Mouse (Mus musculus) thymus, postnatal 10 days (tissue): ENCODE results near the gene Nhlh1.

Experiments
- DNase-seq, 2 experiments: peaks; one replicate each; pipeline ENCODE4 v3.0.0; 2021; ENCODE audit warnings: low spot score in 2 of 2

Nhlh1 gene

GRCm38 (mm10) chr1:172057491-172057921, at the start of gene Nhlh1:
Gene Nhlh1 (minus strand): TSS chr1:172057573.
- DNase-seq: no peak

- no peak for DNase-seq
Measured at GRCm38 (mm10) chr1:172105101-172105500, 47.7 kb upstream of the Nhlh1 start.

GRCm38 (mm10) chr1:172103619-172104018, 46.2 kb upstream of the Nhlh1 start:
- no peak for DNase-seq

DNA sequence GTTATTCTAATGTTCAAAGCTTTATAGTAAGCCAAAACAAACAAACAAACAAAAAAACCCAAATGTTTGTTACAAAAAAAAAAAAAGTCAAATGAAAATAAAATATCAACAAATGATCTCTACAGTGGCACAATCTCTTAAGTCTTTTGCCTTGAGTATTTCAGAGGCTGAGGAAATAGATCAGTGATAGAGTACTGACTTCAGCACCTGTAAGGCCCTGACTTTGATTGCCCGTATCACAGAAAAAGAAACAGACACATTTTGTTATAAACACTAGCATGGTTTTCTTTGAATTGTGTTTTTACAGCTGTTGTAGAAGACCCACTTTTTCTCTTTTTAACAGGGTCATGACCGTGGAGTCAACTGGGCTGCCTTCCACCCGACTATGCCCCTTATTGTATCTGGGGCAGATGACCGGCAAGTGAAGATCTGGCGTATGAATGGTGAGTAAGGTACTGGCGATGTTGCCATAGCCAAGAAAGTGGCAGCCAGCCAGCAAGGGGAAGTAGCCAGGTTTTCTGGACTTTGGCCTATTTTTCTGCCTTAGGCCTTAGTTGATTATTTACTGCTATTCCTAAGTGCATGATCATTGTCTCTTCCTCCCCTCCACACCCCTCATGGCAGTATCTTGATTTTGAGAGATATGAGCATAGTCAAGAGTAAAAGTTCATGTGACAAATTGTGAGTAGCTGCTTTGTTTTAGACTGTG, 42.1 kb upstream of the Nhlh1 start:
- DNase-seq: no peak

DNA sequence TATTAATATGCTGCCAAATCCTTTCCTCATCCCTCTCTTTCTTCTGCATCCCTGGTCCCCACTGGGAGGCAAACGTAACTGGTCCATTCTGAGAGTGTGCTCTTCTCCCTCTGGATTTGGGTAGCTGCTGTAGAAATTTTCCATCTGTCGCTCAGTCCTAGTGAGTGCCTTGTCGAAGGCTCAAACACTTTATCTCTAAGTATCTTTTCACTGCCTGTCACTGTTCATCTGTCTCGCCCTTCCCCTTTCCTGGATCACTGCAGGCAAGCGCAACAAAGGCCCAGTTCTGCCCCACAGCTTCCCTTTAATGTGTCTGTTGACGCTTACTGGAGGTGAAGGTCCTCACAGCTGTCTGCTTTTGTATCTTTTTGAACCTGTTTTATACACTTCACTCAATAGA, 37.8 kb upstream of the Nhlh1 start:
- no peak for DNase-seq

DNA sequence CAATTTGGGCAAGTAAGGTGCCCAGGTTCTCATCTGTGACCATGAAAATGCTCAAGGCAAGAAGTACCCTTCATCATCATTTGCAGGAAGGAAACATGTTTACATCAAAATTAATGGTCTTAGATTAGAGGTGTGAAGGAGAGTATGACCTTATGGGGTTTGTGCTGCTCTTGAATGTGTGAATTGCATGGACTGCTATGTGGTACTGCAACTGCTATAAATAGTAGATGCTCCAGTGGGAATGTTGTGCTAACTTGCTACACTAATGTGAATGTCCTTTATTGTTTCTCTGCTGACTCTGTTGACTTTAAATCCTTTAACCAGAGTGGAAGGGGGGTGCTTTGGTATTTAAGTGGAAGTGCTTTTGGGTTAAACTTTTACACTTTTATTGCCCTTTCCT, 36.9 kb upstream of the Nhlh1 start:
- DNase-seq: no peak

- DNase-seq: no peak
Measured at GRCm38 (mm10) chr1:172093522-172093921, 36.1 kb upstream of the Nhlh1 start.

- DNase-seq: no peak
Measured at GRCm38 (mm10) chr1:172082899-172083445, 25.6 kb upstream of the Nhlh1 start.

DNA sequence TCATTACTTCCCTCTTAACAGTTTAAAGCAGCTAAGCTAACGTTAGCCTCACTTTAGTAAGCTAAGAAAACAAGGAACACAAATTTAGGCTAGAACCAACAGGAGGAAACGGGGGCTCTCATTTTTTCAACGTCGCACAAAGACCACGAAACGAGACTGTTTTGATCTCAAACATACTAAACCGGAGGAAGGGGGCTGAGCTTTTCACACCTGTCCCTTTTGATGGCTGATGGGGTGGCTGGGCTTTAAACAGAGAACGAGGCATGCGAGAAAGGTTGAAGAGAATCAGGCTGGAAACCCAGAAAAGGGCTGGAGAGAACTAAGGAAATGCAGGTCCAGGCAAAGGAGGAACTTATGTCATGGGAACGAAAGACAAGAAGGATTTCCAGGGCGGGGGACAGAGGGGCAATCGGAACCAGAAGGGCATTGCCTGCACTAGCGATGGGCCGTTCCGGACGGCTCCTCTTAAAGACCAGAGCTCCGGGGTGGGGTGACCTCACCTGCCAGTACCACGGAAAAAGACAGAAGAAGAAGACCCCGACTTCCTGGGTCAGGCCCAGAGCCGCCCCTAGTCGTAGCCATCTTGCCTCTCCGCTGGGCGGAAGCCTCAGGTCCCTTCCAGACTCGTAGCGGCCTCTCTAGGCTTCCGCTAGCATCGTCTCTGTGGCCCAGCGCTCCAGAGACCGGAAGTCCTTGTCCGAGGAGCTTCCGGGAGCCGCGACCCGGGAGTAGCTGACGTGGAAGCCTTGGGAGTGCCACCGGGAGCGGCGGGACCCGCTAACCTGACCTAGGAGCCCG, 24.9 kb upstream of the Nhlh1 start, which contains the start of the genes Copa and Ncstn:
TSS of gene Copa (plus strand) at position 429 of the 798 bp plus-strand sequence.
TSS of gene Ncstn (minus strand) at position 695 of the 798 bp plus-strand sequence.
- DNase-seq: peak; percentile 81 to 86

- DNase-seq: no peak
Measured at GRCm38 (mm10) chr1:172077981-172078380, 20.6 kb upstream of the Nhlh1 start.

DNA sequence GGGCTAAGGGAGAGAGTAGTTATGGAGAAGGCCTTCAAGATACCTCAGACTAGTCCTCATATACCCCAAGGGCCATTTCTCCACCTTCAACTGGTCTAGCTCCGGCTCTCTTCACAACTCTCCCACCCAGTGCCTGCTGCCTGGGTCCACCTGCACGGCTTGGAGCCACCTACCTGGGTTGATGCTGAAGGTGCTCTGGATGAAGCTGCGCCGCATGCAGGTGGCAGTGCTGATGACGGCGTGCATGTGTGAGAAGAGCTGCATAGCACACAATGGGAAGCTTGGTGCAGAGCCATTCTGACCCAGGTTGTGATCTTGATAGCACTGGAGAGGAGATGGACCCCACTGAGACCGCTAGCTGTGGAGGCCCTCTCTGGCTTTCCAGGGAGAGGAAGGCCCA, 15.2 kb upstream of the Nhlh1 start:
- no peak for DNase-seq

DNA sequence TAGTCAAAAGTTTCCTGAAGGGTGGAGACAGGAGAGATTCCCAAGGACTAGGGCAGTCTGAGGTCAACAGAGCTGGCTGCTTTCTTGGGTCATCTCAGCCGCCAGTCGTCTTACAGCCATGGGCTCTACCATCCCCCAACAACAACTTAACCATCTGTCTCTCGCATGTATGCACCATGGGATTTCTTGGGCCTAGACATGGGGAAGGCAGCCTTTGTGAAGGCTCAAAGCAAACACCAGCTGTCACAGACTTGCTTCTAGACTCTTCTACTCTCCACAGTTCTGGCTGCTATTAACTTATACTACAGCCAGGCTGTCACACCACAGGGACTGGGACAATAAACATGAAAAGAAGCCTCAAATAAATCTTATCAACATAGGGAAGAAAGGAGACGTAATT, 14.2 kb upstream of the Nhlh1 start:
- DNase-seq: no peak

GRCm38 (mm10) chr1:172070227-172070626, 12.9 kb upstream of the Nhlh1 start:
- DNase-seq: no peak

DNA sequence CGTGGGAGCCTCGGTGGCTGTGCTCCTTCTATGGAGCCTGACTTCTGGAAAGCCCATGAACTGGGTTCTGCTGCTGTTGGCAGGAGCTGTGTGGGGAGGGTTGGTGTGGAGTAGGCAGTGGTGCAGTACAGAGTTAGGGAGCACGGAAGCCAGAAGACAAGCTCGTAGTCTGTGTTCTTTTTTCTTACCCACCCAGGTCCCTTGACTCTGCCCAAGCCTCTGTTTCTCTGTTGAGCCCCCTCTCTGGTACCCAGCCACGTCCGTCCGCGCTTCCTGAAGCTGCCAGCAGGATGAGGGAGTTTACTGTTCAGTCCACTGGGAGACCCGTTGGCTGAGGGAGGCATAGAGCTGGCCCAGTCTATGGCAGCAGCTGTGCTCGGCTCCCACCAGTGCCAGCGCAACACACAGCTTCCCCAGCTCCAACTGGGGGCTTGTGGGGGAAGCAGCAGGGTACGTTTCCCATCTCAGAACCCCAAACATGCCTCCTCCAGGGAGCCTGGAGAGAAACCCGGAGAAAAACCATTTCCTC, 7.3 kb upstream of the Nhlh1 start:
- no peak for DNase-seq

DNA sequence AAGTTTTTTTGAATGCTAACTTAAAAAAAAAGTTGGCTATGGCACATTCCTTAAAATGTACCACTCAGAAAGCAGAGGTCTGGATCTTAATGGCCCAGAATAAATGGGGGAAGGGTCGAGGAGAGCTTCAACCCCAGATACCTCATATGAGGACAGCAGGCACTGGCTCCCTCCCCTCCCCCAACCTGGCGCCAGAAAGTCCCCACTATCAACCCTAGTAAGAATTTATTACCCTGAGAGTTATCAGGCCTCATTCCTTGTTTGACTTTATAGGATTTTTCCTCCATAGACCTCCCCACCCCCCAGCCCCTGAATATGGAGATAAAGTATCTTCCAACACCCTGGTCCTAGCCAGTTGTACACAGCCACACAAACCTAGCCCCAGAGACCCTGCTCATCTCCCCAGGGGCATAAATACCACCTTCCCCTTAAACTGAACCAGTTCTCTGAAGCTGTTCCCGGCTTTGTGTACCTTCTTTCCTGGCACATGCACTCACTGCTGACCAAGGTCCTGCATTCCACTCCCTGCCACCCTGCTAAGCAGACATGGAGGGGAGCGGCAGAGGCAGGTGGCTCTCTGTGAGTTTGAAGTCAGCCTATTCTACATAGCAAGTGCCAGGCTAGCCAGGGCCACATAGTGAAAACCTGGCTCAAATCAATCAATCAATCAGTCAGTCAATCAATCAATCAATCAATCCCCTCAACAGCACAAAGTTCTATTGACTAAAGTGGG, 6.1 kb upstream of the Nhlh1 start:
- no peak for DNase-seq

DNA sequence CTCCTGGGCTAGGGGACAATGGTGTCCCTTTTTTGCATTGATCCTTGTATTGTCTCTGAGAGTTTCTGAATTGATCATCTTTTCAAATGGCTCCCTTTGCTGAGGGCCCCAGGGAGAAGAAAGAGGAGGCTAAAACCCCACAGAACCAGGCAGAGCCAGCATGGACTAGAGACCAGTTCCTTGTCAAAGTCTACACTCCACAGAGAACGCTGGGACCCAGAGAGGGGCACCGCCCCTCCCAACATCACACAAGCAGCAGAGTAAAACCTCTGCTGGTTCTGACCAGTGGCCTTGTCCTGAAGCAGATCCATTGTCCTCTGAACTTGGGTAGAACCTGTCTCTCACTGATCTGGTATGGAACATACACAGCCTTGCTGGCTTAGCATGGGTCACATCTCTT, 4.7 kb upstream of the Nhlh1 start:
- no peak for DNase-seq

DNA sequence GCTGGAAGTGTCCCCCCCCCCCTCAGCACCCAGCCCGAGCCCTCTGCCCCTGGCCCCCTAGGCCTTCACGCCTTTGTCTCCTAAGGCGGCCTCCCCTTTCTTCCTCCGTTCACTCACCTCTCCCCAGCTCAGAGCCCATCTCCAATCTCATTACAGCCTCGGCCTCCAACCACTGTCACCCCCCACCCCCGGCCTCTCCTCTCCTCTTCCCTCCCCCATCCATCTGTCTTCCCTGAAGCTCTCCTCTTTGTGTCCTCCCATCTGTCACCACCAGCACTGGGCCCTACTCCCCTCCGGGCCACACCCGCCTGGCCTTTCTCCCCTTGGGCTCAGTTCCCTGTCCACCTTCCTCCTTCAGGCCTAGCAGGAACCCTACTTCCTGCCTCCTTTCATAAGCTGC, 3.8 kb upstream of the Nhlh1 start:
- no peak for DNase-seq

DNA sequence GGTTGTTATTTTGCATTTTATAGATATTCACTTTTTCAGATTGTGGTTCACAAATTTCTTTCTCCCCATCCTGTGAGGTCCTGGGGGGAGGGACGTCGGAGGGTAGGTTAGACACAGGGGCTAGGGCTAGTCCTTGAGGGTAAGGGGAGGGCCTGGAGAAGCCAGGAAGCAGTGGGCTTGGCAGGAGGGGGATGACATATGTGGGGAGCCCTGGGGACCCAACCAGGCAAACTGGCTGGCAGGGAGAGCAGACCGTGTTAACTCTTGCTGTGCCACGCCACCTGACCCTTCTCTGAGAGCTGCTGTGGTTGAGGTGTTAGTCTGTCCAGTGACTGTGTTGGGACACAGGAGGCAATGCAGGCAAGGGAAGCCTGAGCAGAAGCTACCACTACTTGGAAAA, 3.3 kb upstream of the Nhlh1 start:
- DNase-seq: no peak

DNA sequence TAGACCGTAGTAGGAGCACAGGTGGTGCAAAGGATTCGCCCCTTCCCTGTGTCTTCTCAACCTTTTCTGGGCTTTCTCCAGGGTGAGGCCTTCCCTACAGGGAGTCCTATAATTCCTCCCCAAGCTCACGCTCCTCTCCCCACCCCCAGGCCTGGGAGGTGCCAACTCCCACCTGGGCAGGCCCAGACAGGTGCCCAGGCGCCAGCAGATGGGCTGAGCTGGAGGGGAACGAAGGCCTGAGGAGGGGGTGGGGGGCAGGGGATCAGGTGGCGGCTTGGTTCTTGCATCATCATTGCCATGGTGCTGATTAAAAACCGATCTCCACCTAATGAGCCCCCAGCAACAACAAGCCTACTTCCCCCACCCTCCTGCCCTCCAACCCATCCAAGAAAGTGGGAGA, 1.5 kb upstream of the Nhlh1 start:
- DNase-seq: no peak

- no peak for DNase-seq
Measured at GRCm38 (mm10) chr1:172058321-172058720, 948 bp upstream of the Nhlh1 start.

DNA sequence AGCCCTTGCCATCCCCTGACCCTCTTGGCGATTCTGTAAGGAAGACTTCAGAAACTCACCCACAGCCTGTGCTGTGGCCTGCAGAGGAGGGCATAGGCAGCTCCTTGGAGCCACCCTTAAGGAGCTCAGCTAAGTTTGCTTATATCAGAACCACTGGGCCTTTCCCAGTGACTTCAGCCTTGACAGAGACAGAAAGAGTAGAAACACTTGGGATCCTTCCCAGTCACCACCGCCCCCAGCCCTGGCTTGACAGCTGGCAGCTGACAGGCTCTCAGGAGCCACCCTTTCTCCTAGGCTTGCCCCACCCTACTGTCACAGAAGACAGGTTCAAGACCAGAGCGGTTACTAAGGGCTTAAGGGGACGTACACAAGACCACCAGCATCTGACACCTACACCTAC, 1.1 kb downstream of the Nhlh1 start:
- DNase-seq: no peak
